Comparison of ENCODE assay signal across 9 mouse cellular contexts in genomic region chr1:21014463-21014862, GRCm38 (mm10).
DNase-seq lines count a peak whose midpoint lies in the region; ATAC-seq lines count a peak whose summit lies in the region.
"Had no signal": no experiment of that assay in that cellular context is flagged by ENCODE, and none has a peak within 500 bp of the region (broad histone marks: within the 10 kb centered on the region; RNA-seq: fewer than 3 reads in every experiment).

No protein-coding gene starts in this region.

- H3K4me2 ChIP-seq in intestine, embryonic 14.5 days (ENCODE audit: low read length), result no peak overlapping the region
- H3K4me2 ChIP-seq in midbrain, embryonic 14.5 days (ENCODE audit: low read length), result no peak overlapping the region

- no peak overlapping the region for H3K4me3 ChIP-seq in intestine, embryonic 14.5 days (ENCODE audit: low read depth, low read length)
- H3K4me3 ChIP-seq in midbrain, embryonic 14.5 days (replicated peaks; ENCODE audit: low read depth, low read length), result no peak overlapping the region
- H3K4me3 ChIP-seq: left cerebral cortex, adult 2 months had no signal

- H3K4me1 ChIP-seq in intestine, embryonic 14.5 days (replicated peaks; ENCODE audit: control insufficient read depth, insufficient read depth, low read length), result peaks cover 7% of the 10 kb centered on the region; the same call in 1 of the 2 replicates
- H3K4me1 ChIP-seq in midbrain, embryonic 14.5 days (ENCODE audit: control insufficient read depth, insufficient read depth, low read length), result no peaks in the 10 kb centered on the region

- H3K27ac ChIP-seq in intestine, embryonic 14.5 days (ENCODE audit: low read depth), result no peak overlapping the region
- H3K27ac ChIP-seq in midbrain, embryonic 14.5 days (replicated peaks; ENCODE audit: low read depth, low read length), result no peak overlapping the region
- H3K27ac ChIP-seq: left cerebral cortex, adult 2 months had no signal

- H3K36me3 ChIP-seq in intestine, embryonic 14.5 days (ENCODE audit: control insufficient read depth, insufficient read depth, low read length), result peaks cover 26% of the 10 kb centered on the region
- H3K36me3 ChIP-seq in midbrain, embryonic 14.5 days (ENCODE audit: control insufficient read depth, insufficient read depth, low read length), result no peaks in the 10 kb centered on the region

- ATAC-seq in intestine, embryonic 14.5 days (replicated peaks; ENCODE audit: low FRiP score, low TSS enrichment, low read depth), result peak; percentile 71; the same call in 1 of the 2 replicates
- no peak for ATAC-seq in midbrain, embryonic 14.5 days (ENCODE audit: low FRiP score, low TSS enrichment)

- H3K9me3 ChIP-seq in intestine, embryonic 14.5 days (ENCODE audit: control insufficient read depth, low read length), result no peaks in the 10 kb centered on the region
- H3K9me3 ChIP-seq in midbrain, embryonic 14.5 days (ENCODE audit: control insufficient read depth, low read length), result no peaks in the 10 kb centered on the region

- H3K9ac ChIP-seq in intestine, embryonic 14.5 days (ENCODE audit: low read length), result no peak overlapping the region
- H3K9ac ChIP-seq in midbrain, embryonic 14.5 days (replicated peaks; ENCODE audit: low read length), result no peak overlapping the region

- peak; percentile 78 for DNase-seq in ovary, adult 18-20 months (ENCODE audit: low spot score)
- no peak for DNase-seq in ovary, postnatal 10 days (ENCODE audit: low spot score)
- DNase-seq in gastrocnemius, adult 18-20 months (ENCODE audit: low spot score), result peak; percentile 80
- DNase-seq in intestine, embryonic 14.5 days (ENCODE audit: low spot score), result no peak
- peak; percentile 80 for DNase-seq in lung, postnatal 36 days
- DNase-seq in midbrain, embryonic 14.5 days, result no peak
- no peak for DNase-seq in embryo, embryonic 9.5 days (ENCODE audit: extremely low spot score)
- no peak for DNase-seq in frontal cortex, postnatal 14 days (ENCODE audit: low spot score in 2 of 2)

- H3K27me3 ChIP-seq in intestine, embryonic 14.5 days (replicated peaks; ENCODE audit: control insufficient read depth, insufficient read depth, low read length), result no peaks in the 10 kb centered on the region
- H3K27me3 ChIP-seq in midbrain, embryonic 14.5 days (ENCODE audit: control insufficient read depth, insufficient read depth, low read length), result no peaks in the 10 kb centered on the region

- 48% methylated on average over 8 of the region's 8 CpGs for WGBS in intestine, embryonic 14.5 days
- WGBS in midbrain, embryonic 14.5 days, result 73% methylated on average over 8 of the region's 8 CpGs

Comparison
In these comparisons a context has a peak if more than half of its experiments do, and no peak if none do; other contexts are left out.
1. DNase-seq: peak in ovary, adult 18-20 months (single experiment), gastrocnemius, adult 18-20 months (single experiment) and lung, postnatal 36 days (single experiment); none in ovary, postnatal 10 days (single experiment), intestine, embryonic 14.5 days (single experiment), midbrain, embryonic 14.5 days (single experiment), embryo, embryonic 9.5 days (single experiment) and frontal cortex, postnatal 14 days (0 of 2).